Mouse (Mus musculus) heart, embryonic 15.5 days (tissue): ENCODE results near the gene Rab40c. TPM values are rescaled to one million over a fixed set of nuclear protein-coding genes. Genes with fewer than 3 reads are reported as not detected.
A peak's percentile ranks its signal among the peaks of the same experiment; 100 is the strongest.

Experiments
- ATAC-seq: fragments of 200-750 bp; cut with Nextera tagmentation; replicated peaks from 2 replicates; pipeline ENCODE4 v1.8.0; 2017; ENCODE audit warnings: low read depth, moderate TSS enrichment; ENCODE audit not compliant: insufficient number of reproducible peaks, insufficient read depth, low FRiP score
- H3K27ac ChIP-seq: fragments of 300-500 bp; sonication (generic); 2 replicates; pipeline ENCODE4 v1.5.1; 2015; ENCODE audit warnings: mild to moderate bottlenecking, inconsistent platforms
- H3K27me3 ChIP-seq: fragments of 300-500 bp; sonication (generic); 2 replicates; pipeline ENCODE4 v1.6.1; 2015; ENCODE audit warnings: inconsistent platforms
- H3K36me3 ChIP-seq: fragments of 300-500 bp; sonication (generic); 2 replicates; pipeline ENCODE4 v1.6.1; 2015; ENCODE audit warnings: mild to moderate bottlenecking, inconsistent platforms
- H3K4me1 ChIP-seq: fragments of 300-500 bp; sonication (generic); replicated peaks from 2 replicates; pipeline ENCODE4 v1.6.1; 2015; ENCODE audit warnings: inconsistent platforms
- H3K4me2 ChIP-seq: fragments of 300-500 bp; sonication (generic); 2 replicates; pipeline ENCODE4 v1.6.1; 2015; ENCODE audit warnings: inconsistent platforms, mild to moderate bottlenecking, moderate library complexity
- H3K4me3 ChIP-seq: fragments of 300-500 bp; sonication (generic); 2 replicates; pipeline ENCODE4 v1.5.1; 2015; ENCODE audit warnings: mild to moderate bottlenecking, inconsistent platforms
- H3K9ac ChIP-seq: fragments of 300-500 bp; sonication (generic); 2 replicates; pipeline ENCODE4 v1.6.1; 2015; ENCODE audit warnings: mild to moderate bottlenecking, inconsistent platforms
- H3K9me3 ChIP-seq: fragments of 300-500 bp; sonication (generic); replicated peaks from 2 replicates; pipeline ENCODE4 v1.6.1; 2016; ENCODE audit warnings: inconsistent platforms
- WGBS: fragments of 180-500 bp; shearing (Covaris S2); methylation state at CpG from one replicate; pipeline ENCODE4 v1.1.7; 2015; ENCODE audit warnings: mixed read lengths; 5-methylcytosine and 5-hydroxymethylcytosine counted together
- polyA plus RNA-seq: library from polyadenylated mRNA; unstranded; fragments of >200 nt; fragmentation: Nextera tagmentation; extraction: Ambion mirVana; gene quantifications from 2 replicates; pipeline ENCODE4 v1.2.1, GENCODE M21; 2015

Rab40c gene
- polyA plus RNA-seq, 1 experiment from 2014 or later: 12.1 TPM

DNA sequence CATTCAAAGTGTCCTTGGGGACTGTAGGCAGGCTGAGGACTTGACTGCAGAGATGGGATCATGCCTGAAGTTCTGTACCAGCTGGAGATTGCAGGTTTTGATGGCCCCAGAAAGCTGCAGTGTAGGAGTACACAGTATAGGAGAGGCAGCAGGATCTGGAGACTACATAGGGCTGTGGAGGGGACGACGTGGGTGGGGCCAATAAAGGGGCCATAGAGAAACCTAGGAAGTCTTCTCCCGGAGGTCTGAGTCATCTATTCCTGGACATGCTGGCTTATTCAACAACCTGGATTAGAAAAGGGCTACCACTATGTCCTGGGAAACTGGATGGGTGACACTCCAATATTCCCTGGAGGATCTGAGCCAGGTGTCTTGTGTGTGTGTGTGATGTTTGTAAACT is 36.2 kb upstream of the Rab40c start:
- H3K9ac ChIP-seq: no peak overlapping the region
- no peak overlapping the region for H3K4me3 ChIP-seq
- H3K36me3 ChIP-seq: 0 out of 2 replicates have a peak, but pooled peaks cover 14% of the 10 kb centered on the region
- no peak overlapping the region for H3K4me2 ChIP-seq
- no peak for ATAC-seq
- WGBS: 33% methylated on average over 3 of the region's 3 CpGs
- no peaks in the 10 kb centered on the region for H3K9me3 ChIP-seq
- peaks cover 16% of the 10 kb centered on the region for H3K4me1 ChIP-seq
- H3K27me3 ChIP-seq: peaks cover 35% of the 10 kb centered on the region
- H3K27ac ChIP-seq: no peak overlapping the region

DNA sequence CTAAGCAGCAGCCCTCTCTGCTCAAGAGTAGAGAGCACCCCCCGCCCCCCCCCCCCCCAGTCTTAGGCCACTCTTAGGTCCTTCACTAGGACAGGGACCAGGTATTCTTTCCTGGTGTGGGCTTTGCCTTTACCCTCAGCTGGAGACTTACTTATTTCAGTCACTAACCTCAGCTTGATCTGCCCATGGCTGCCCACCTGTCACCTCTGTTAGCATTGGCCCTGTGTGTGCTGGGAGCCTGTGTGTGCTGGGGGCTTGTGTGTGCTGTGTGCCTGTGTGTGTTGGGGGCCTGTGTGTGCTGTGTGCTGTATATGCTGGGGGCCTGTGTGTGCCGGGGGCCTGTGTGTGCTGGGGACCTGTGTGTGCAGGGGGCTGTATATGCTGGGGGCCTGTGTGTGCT is 35.1 kb upstream of the Rab40c start:
- no peaks in the 10 kb centered on the region for H3K9me3 ChIP-seq
- no peak overlapping the region for H3K4me2 ChIP-seq
- H3K27ac ChIP-seq: no peak overlapping the region
- no peak overlapping the region for H3K9ac ChIP-seq
- no peak overlapping the region for H3K4me3 ChIP-seq
- no peak for ATAC-seq
- peaks cover 16% of the 10 kb centered on the region for H3K4me1 ChIP-seq
- H3K27me3 ChIP-seq: peaks cover 46% of the 10 kb centered on the region
- 0 out of 2 replicates have a peak, but pooled peaks cover 12% of the 10 kb centered on the region for H3K36me3 ChIP-seq
- WGBS: 88% methylated on average over 1 of the region's 2 CpGs

DNA sequence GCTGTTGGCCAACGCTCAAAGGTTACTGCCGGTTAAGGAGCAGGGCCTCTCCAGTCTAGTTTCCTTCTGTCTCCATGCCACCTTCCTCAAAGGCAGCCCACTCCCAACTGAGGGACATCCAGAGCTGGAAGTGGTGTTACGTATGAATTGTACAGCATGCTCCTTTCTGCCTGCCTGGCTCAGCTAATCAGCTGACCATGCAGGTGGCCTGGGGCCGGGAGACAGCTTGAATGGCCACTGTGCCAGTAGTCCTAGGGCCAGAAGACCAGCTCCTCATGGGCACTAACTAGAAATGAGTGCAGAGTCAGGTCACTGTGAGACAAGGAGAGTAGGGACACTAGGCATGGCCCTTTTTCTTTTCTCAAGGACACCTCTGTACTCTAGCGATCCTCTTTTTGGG is 33.6 kb upstream of the Rab40c start:
- WGBS: 76% methylated on average over 5 of the region's 5 CpGs
- Histone ChIP-seq H3K4me1 (peaks cover 16% of the 10 kb centered on the region), H3K4me3 (no peak overlapping the region), H3K9me3 (no peaks in the 10 kb centered on the region), H3K36me3 (0 out of 2 replicates have a peak, but pooled peaks cover under 1% of the 10 kb centered on the region), H3K27me3 (peaks cover 49% of the 10 kb centered on the region), H3K9ac (no peak overlapping the region), H3K27ac (no peak overlapping the region), H3K4me2 (no peak overlapping the region)
- ATAC-seq: no peak

DNA sequence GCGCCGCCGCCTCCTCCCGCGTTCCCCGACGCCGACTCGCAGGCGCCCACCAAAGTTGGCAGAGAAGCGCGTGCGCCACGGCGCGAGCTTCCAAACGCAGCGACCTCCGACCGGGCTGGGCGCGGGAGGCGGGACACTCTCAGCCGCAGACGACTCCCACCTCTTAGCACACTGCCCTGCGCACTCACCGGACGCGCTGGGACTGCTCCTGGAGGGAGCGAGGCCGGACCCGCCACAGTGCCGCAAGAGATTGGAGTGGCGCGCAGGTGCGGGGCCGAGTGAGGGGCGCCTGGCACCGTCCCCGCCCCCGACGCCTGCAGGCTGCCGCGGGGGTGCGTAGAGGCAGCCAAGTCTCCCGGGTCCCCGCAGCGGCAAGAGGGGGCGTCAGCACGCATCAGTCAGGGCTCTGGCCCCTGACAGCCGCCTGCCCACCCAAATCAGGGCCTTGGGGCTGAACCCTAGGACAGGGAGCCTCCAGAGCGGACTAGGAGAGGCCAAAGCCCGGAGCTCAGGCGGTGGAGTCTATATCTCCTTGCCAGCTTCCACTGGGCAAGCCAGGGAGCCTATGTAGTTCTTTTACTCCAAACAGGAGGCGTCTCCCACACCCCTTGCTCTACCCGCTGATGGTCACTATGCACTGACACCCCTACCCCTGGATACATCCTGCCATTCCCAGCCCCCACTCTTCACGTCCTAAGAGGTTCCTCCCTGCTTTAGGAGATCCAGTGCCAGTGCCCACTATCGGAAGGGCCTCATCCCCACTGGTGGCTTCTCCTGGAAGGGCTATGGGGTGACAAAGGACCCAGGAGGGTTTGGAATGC is 32.5 kb upstream of the Rab40c start, which contains the start of gene A930017K11Rik:
TSS of gene A930017K11Rik (minus strand) at position 763 of the 821 bp plus-strand sequence.
- H3K9ac ChIP-seq: peak within 1 kb of the TSS; percentile 41; the same call in 1 of the 2 replicates
- peak within 1 kb of the TSS; percentile 52 for H3K4me3 ChIP-seq
- peaks cover 49% of the 10 kb centered on the region for H3K27me3 ChIP-seq
- H3K36me3 ChIP-seq: no peaks in the 10 kb centered on the region
- WGBS: 1% methylated on average over 58 of the region's 58 CpGs
- H3K27ac ChIP-seq: no peak within 1 kb of the TSS
- peaks cover 16% of the 10 kb centered on the region for H3K4me1 ChIP-seq
- H3K9me3 ChIP-seq: no peaks in the 10 kb centered on the region
- ATAC-seq: no peak
- peak within 1 kb of the TSS; percentile 84 for H3K4me2 ChIP-seq

DNA sequence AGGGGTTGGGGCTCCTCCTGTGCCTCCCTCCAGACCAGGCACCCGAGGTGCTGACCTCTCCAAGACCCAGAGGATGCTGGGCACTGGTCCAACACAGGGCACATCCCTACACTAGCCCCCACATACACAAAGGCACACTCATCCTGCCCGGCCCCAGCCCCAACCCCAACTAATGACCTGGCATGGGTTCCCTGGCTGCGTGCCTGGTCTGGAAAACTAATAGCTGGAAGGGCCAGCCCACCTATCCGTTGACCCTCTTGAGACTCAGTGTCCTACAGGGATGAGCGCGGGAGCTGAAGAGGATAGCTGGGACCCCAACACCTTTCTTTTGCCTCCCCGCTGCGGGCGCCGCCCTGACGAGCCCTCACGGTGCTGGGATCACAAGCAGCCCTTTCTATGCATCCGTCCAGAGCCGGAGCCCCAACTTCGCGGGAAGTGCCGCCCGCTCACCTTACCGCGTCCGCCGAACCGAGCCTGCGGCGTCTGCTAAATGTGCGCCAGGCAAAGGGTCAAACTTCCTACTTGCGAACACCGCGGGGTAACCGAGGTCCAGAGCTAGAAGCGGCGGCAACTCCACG is 31.8 kb upstream of the Rab40c start:
- Histone ChIP-seq H3K36me3 (no peaks in the 10 kb centered on the region), H3K9me3 (no peaks in the 10 kb centered on the region), H3K4me2 (peak overlapping the region; percentile 84), H3K4me3 (peak overlapping the region; percentile 52), H3K4me1 (peaks cover 16% of the 10 kb centered on the region), H3K9ac (peak overlapping the region; percentile 41; the same call in 1 of the 2 replicates), H3K27me3 (peaks cover 49% of the 10 kb centered on the region), H3K27ac (no peak overlapping the region)
- ATAC-seq: no peak
- WGBS: under 1% methylated on average over 33 of the region's 33 CpGs

DNA sequence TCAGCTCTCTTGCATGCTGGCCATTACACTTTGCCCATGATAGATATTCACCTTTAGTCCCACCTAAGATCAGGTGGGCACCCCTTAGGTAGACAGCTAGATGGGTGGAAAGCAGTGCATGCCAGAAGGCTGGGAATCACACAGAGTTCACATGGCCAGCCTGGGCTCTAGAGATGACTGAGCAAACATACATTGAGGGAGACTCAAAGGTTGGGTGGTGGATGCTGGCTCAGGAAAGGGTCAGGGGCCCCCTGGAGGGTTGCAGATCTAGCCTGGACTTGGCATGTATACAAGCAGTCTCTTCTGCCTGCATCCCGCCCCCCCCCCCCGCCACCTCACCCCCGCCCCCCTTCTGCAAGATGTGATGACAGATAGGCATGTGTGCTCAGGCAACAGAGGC is 31.2 kb upstream of the Rab40c start:
- peaks cover 16% of the 10 kb centered on the region for H3K4me1 ChIP-seq
- H3K4me2 ChIP-seq: no peak overlapping the region
- no peaks in the 10 kb centered on the region for H3K36me3 ChIP-seq
- H3K27me3 ChIP-seq: peaks cover 49% of the 10 kb centered on the region
- H3K4me3 ChIP-seq: no peak overlapping the region
- H3K27ac ChIP-seq: no peak overlapping the region
- WGBS: 10% methylated on average over 3 of the region's 3 CpGs
- H3K9me3 ChIP-seq: no peaks in the 10 kb centered on the region
- no peak for ATAC-seq
- no peak overlapping the region for H3K9ac ChIP-seq

DNA sequence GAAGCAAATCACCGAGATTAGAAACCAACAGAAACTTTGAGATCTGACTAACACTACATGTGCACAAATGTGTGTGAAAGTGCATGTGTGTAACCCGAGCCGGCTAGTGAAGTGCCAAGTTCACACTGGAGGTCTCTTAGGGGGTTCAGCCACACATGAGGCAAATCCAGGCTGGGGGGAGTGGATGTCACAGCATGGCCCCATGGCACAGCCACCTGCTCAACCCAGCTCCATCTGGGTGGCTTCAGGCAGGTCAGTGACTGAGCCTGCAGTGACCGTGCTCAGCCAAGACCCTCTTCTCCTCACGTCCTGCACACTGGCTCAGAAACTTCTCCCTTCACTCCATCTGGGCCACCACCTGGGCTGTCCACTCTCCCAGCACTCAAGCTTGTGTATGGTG is 30.5 kb upstream of the Rab40c start:
- Histone ChIP-seq H3K9me3 (no peaks in the 10 kb centered on the region), H3K4me2 (no peak overlapping the region), H3K4me3 (no peak overlapping the region), H3K27me3 (peaks cover 49% of the 10 kb centered on the region), H3K36me3 (no peaks in the 10 kb centered on the region), H3K4me1 (peaks cover 16% of the 10 kb centered on the region), H3K9ac (no peak overlapping the region), H3K27ac (no peak overlapping the region)
- WGBS: 72% methylated on average over 5 of the region's 5 CpGs
- no peak for ATAC-seq

DNA sequence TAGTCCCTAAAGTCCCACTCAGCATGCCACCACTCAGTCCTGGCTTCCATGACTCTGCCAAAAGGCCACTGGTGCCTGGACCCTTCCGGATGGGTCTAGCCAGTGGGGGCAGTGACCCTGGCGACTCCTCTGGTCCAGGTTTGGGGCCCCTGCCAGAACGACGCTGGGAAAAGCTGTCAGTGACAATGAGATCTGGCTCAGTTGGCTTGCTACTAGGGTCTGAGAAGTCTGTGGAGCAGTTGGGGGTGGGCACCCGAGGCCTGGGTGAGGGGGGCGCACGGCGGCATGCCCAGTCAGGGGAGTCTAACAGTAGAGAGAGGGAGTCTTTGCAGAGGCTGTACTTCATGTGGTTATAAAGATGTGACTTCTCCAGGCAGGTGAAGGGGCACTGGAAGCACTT is 28.5 kb upstream of the Rab40c start:
- ATAC-seq: no peak
- Histone ChIP-seq H3K4me3 (no peak overlapping the region), H3K27ac (no peak overlapping the region), H3K9me3 (no peaks in the 10 kb centered on the region), H3K4me2 (no peak overlapping the region), H3K9ac (no peak overlapping the region), H3K27me3 (peaks cover 37% of the 10 kb centered on the region), H3K4me1 (peaks cover 16% of the 10 kb centered on the region), H3K36me3 (no peaks in the 10 kb centered on the region)
- 70% methylated on average over 8 of the region's 8 CpGs for WGBS

DNA sequence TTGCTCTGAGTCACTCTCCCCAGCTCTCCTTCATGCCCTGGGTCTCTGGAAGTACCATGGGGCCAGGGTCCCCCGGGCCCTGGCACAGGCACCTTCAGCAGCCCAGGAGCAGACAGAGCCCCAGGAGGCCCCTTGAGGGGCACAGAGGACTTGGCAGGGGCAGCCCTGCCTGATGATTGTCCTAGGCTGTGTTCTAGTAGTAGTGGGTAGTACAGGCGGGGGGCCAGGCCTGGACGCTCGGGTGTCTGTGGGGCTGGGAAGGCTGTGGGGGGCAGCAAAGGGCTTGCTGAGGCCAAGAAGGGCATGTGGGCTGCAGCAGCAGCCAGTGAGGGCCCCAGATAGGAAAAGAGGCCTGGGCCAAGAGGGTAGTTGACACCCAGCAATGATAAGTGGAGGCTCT is 28.0 kb upstream of the Rab40c start:
- H3K27me3 ChIP-seq: peaks cover 33% of the 10 kb centered on the region
- peaks cover 16% of the 10 kb centered on the region for H3K4me1 ChIP-seq
- H3K4me3 ChIP-seq: no peak overlapping the region
- no peak overlapping the region for H3K27ac ChIP-seq
- H3K36me3 ChIP-seq: no peaks in the 10 kb centered on the region
- H3K4me2 ChIP-seq: no peak overlapping the region
- H3K9me3 ChIP-seq: no peaks in the 10 kb centered on the region
- whole genome bisulfite sequencing: 60% methylated on average over 4 of the region's 4 CpGs
- no peak for ATAC-seq
- no peak overlapping the region for H3K9ac ChIP-seq

DNA sequence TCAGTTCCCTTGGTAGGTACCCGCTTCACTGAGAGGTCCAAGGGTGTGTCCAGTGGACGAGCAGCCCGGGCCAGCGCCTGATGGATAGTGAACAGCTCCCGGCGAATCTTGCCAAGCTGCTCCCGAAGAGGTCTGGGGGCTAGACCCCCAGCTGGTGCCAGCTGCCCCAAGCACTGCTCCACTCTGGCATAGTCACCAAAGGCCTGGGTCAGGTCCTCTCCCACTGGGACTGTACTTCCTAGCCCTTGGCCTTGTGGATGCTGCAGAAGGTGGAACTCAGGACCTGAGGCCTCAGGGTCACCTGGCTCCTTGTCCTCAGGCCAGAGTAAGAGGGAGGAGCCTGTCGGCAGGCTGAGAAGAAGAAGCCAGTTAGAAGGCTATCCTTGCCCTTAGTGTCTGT is 27.4 kb upstream of the Rab40c start:
- Histone ChIP-seq H3K4me2 (no peak overlapping the region), H3K27me3 (peaks cover 26% of the 10 kb centered on the region), H3K4me3 (no peak overlapping the region), H3K9ac (no peak overlapping the region), H3K36me3 (no peaks in the 10 kb centered on the region), H3K9me3 (no peaks in the 10 kb centered on the region), H3K4me1 (peaks cover 16% of the 10 kb centered on the region), H3K27ac (no peak overlapping the region)
- 78% methylated on average over 8 of the region's 8 CpGs for WGBS
- ATAC-seq: no peak

DNA sequence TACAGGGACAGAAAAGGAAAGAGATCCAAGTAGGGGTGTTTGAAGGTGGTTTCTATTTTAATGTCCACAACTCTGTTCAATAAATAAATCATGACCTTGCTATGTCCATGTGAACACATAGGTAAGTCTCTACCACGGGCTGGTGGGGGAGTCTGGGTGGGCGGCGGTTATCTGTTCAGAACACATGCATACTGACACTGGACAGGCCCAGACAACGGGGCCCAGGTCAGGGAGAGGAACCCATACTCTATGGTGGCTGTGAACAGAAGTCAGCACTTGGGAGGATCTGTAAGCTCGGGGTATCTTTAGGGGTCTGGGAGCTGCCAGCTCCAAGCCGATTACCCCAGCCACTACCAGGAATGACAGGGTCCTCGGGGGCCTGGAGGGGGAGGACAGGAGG is 26.8 kb upstream of the Rab40c start:
- no peak overlapping the region for H3K27ac ChIP-seq
- 66% methylated on average over 7 of the region's 7 CpGs for WGBS
- ATAC-seq: no peak

More for the DNA sequence above, 26.8 kb upstream of the Rab40c start:
- Histone ChIP-seq H3K9ac (no peak overlapping the region), H3K4me3 (no peak overlapping the region), H3K27me3 (peaks cover 20% of the 10 kb centered on the region), H3K4me2 (no peak overlapping the region), H3K36me3 (no peaks in the 10 kb centered on the region), H3K4me1 (peaks cover 10% of the 10 kb centered on the region), H3K9me3 (no peaks in the 10 kb centered on the region)
